Mouse (Mus musculus): ENCODE measurements around the gene 4921507P07Rik.
"Not testable (repeated sequence)": the region's sequence is repeated elsewhere in the genome, so short reads cannot be mapped to it uniquely, and the experiment has no call there.

Gene 4921507P07Rik

DNA sequence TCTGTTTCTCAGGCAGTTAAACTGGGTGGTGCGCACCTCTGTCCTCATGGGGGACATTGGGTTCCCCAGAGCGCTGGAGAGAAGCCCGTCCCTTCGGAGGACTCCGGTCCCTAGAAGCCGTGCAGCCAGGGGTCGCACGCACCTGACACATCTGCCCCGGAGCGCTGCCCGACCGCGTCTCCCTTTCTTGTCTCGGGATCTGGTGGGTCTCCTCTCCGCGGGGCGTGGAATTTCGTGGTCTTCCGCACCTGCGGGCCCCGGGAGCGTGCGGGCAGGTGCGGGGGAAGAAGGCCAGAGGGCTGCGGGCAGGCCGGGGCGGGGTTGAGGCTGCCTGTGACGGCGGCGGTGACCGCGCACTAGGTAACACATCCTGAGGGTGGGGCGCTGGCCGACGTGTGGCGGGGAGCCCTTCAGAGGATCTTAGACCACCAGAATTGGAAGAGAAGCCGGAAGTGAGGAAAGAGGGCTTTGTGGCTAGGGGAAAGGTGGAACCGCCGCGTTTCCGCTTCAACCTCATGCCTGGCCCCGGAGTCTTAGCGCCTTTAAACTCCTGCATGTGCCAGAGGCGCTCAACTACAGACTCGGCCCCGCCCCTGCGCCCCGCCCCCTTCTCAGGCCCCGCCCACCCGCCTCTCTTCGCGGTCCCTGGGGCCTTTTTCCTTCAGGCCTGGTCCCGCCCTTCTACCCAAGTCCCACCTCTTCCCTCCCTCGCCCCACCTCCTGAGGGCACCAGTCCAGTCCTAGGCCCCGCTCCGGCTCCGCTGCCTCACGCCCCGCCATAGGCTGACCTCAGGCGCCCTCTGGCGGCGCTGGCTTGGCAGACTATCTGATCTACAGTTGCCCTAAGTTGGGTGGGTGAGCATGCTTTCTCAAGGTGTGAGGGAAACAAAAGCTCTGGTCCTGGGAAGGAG is at the start of gene 4921507P07Rik:
Gene 4921507P07Rik (minus strand): TSS at position 332 of the 911 bp plus-strand sequence.
- DNase-seq (ENCODE audit: low read depth): peak; percentile 91

DNA sequence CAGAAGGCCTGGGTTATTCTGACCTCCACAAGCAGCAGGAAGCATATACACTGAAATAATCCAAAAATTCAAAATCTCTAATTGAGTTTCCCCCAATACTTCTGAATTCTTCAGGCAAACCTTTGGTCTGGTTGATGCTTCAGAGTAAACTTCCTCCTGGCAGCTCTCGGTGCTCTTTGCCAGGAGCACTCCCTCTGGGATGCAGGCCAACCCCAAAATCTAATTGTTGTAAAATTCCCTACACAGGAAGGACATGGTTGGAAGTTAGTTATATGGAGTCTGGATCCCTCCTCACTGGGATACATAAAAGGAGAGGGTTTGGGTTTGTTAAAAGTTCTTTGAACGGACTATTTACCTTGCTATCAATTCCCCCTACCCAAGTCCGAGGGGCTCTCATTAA is 48.3 kb upstream of the 4921507P07Rik start:
- DNase-seq (ENCODE audit: low read depth): no peak

DNA sequence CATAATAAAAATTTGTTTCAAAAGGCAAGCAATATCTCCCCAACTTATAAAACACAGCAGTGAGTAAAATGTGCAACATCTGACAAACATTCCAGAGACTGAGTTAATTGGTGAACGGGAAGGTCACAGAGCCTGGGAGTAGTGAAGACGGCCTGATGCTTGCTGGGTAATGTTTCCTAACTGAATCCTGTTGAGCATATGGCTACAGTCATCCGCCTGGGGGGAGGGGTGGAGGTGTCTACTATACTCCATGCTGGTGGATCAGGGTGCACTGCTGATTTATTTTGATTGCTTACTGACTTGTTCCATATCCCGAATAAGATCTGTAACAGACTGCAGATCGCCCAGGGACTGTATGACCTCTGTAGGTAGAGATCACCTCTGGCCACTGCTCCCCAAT is 45.5 kb upstream of the 4921507P07Rik start:
- DNase-seq (ENCODE audit: low read depth): no peak

DNA sequence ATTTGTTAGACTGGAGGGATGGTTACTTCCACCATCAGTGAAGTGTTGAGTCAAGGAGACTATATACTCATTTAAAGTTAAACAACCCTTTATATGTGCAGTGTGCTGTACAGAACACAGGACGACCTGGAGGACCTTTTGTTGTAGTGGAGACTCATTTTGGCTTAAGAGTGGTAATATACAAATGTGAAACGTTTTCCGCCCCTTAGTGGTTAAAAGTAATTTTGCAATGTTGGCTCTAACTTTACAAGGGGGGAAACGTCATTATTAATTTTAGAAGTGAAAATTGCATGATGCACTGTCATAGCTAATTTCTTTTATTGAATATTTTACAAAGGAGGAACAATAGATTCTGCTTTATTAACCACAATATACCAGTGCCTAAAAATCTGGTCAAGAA is 43.9 kb upstream of the 4921507P07Rik start:
- no peak for DNase-seq (ENCODE audit: low read depth)

DNA sequence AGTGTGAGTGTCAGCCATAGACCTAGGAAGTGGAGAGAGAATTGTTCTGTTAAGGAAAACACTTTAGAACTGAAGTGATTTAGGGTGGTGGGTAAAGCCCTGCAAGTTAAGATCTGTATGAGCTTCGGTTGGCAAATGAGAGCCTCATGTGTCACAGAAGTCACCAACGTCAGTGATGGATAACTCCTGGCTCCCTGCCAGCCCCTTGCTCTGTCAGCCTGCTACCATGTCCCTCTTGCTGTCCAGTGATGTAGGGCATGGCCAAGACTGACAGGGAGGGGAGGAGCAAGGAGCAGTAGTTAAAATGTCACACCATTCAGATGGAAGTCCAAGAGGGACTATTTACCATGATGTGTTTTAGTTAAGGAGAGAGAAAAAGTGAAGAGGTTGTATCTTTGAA is 43.2 kb upstream of the 4921507P07Rik start:
- DNase-seq (ENCODE audit: low read depth): no peak

DNA sequence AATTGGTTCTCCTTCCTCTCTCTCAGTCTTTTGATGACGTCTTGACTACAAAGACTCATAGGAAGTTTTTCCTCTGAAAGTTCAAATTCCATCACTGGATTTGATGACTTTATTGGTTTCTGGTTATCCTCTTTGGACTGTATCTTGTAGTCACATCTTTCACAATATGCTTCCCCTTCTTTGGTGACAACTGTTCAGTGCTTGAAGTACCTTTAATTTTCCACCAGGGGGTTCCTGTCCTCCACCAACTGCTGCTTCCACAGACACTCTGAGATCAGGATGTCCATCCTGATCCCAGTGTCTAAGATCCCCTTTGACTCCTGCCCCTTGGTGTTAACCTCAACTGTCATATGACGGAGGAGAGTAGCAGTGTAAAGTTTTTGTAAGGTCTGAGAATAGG is 29.7 kb upstream of the 4921507P07Rik start:
- DNase-seq (ENCODE audit: low read depth): not testable (repeated sequence)

DNA sequence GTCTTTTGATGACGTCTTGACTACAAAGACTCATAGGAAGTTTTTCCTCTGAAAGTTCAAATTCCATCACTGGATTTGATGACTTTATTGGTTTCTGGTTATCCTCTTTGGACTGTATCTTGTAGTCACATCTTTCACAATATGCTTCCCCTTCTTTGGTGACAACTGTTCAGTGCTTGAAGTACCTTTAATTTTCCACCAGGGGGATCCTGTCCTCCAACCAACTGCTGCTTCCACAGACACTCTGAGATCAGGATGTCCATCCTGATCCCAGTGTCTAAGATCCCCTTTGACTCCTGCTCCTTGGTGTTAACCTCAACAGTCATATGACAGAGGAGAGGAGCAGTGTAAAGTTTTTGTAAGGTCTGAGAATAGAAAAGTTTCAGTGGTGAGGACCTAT is 21.8 kb upstream of the 4921507P07Rik start:
- DNase-seq (ENCODE audit: low read depth): not testable (repeated sequence)

DNA sequence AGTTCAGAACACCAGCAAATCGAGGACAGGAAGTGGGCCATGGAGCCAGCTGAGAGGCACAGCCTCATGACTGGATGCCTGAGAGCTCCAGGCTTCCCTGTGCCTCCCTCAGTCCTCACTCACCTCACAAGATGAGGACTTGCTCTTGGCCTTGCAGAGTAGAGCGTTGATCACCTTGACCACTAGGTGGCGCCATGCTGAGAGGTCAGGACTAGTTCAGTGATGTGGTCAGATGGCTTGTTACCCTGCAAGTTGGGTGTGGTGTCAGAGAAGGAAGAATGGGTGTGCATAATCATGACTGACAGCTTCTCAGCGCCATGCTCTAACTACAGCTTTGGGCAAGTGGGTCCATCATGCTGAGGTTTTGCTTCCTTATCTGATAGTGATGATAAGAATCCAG is 5.2 kb upstream of the 4921507P07Rik start:
- DNase-seq (ENCODE audit: low read depth): no peak

DNA sequence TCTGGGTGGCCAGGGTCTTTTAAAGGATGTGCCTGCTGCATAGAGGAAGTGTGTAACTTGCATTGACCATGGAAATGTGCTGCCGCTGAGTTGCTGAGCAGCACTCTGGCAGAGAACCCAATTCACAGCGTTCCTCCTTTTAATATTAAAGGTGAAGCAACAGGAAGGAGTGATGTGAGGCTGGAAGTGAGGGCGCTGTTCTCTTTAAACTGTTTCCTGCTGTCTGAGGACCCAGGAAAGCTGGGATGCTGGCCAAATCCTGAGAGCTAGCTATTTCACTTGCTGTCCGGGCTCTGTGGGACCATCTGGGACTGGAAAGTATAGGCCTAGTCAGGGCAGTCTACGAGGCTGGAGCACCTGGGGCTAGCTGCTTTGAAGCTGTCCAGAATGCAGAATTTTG is 2.1 kb upstream of the 4921507P07Rik start:
- no peak for DNase-seq (ENCODE audit: low read depth)

DNA sequence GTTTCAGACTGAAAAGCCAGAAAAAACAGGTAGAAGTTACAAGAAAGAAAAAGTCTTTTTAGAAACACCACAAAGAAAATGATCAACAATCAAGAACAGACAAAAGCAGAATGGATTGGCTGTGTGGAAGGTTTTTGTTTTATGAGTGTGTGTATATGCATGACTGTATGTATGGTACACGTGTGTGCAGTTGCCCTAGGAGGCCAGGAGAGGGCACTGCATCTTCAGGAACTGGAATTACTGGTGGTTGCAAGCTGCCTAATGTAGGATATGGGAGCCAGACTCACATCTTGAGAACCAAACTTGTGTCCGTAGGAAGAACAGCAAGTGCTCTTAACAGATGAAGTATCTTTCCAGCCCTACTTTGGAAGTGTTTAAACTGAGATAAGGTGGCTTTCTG is 2.1 kb downstream of the 4921507P07Rik start:
- no peak for DNase-seq (ENCODE audit: low read depth)

DNA sequence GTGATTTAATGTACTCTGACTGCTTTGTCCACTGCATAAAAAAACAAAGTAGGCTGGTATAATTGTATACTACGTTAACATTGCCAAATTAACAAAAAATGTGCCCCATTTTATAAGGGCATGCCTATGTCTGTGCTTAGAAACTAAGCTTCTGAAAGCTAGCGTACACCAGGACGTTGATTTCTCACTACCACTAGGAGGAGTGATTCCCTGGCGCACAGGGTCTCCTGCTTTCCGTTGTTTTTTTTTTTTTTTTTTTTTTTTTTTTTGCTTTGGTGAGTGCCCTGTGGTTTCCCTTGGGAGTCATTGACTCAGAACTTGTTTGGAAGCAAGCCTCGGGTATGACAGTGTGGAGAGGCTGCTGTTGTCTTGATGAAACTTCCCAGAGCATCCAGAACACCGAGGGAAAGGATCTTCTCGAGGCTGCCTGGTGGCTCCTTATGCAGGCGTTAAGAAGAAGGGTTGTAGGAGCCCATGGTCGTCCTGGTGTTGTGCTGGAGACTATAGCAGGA is 3.0 kb downstream of the 4921507P07Rik start:
- no peak for DNase-seq (ENCODE audit: low read depth)

DNA sequence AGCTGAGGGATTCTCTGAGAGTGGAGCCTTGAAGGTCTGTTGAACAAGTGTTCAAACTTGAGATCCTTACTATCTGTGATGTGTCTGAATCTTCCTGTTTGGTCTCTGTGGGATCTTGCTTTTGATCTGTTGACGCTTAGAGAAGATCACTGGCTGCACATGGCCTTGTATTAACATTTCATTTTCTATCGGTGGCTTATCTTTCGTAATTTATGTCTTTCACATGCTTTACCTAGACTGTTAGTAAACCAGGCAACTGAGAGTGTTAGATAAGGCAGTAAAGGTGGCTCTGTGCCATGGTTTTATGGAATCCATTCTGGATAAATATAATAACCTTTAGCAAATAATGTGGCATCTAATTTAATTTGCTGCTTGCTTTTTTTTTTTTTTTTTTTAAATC is 6.2 kb downstream of the 4921507P07Rik start:
- no peak for DNase-seq (ENCODE audit: low read depth)

DNA sequence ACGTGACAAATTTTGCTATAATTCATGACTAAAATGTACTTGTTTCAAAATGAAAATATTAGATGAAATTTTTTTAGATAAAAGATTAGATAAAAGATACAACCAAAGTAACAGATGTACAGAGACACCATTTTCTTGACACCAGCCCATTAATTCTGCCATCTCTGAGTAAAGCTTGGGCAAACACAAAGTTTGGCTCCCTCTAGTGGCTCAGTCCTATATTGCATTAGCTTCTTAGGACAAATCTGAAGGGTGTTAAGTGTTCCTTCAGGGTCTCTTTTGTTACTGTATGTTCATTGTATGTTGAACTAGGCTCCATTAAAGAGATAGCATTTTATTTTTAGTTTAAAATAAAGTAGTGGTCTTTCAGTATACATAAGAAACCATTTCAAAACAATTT is 8.2 kb downstream of the 4921507P07Rik start:
- DNase-seq (ENCODE audit: low read depth): peak; percentile 36

DNA sequence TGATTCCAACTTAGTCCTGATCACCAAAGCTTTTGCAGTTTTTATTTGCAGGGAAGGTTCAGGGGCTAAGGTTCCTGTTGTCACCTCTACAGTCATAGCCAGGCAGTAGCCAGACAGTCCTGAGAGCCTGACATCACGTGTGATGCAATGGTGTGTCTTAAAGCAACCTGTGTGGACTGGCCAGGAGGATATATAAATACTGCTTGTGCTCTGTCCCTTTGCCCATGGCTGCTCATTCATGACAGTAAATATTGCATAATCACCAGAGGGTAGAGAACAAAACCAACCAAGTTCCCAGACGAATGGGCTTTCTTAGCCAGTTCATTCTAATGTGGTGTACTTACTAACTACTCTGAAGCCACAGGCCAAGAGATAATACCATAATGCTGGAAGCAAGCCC is 9.0 kb downstream of the 4921507P07Rik start:
- no peak for DNase-seq (ENCODE audit: low read depth)

DNA sequence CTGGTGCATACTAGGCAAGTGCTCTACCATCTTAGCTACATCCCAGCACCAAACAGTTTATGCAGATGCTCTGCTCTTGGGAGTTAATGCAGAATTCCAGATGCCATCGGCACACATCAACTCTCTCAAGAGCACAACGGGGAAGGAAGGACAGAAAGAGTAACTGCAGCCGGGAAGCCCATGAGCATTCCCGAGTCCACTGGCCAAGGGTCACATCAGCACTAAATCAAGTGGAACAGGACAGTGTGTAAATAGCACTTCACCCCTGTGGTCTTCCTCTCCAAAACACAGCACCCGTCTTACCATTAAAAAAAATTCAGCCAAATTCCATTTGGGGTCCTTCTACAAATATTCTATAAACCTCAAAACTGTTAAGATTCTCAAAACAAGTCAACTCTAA is 10.1 kb downstream of the 4921507P07Rik start:
- DNase-seq (ENCODE audit: low read depth): no peak

DNA sequence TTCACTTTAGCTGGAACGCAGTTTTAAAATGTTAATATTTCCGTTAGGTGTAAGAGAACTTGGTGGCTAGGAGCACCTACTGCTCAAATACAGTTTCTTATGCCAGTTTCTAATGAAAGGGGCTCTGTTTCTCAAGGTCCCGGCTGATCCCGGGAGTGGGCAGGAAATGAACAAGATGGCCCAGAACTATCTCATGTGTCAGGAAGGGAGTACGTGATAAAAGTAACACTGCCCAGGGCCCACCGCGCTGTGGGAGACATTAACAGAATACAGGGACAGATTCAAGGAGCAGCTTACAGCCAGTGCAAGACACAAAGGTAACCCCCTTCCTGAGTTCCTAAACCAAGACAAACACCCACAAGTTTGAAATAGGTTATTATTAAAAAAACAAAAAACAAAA is 10.7 kb downstream of the 4921507P07Rik start:
- no peak for DNase-seq (ENCODE audit: low read depth)

DNA sequence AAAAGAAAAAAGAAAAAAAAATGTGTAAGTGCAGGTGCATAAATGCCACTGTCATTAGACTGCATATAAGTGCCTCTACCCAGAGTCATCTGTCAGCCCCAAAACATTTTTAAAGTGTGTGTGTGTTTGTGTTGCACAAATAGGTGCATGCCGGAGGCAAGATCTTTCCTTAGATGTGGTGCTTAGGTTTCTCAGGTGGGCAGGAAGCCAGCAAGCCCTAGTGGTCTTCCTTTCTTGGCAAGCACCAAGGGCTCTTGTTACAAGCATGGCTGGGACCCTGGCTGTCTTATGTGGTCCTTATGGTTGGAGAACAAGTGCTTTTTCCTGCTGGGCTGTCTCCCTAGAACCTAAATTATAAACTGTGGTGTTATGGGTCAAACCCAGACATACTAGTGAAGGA is 24.8 kb downstream of the 4921507P07Rik start:
- no peak for DNase-seq (ENCODE audit: low read depth)

DNA sequence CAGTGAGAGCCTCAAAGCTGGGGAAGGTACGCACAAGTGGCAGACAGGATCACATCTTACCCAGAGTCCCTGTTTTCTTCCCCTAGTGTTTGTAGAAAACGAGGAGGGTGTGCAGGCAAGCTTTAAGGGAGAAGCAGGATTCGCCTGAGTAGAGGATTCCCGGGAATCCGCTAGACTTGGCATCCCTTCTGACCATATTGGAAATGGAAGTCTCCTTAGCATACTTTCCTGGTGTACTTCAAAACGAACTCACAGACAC is 29.5 kb downstream of the 4921507P07Rik start:
- no peak for DNase-seq (ENCODE audit: low read depth)

DNA sequence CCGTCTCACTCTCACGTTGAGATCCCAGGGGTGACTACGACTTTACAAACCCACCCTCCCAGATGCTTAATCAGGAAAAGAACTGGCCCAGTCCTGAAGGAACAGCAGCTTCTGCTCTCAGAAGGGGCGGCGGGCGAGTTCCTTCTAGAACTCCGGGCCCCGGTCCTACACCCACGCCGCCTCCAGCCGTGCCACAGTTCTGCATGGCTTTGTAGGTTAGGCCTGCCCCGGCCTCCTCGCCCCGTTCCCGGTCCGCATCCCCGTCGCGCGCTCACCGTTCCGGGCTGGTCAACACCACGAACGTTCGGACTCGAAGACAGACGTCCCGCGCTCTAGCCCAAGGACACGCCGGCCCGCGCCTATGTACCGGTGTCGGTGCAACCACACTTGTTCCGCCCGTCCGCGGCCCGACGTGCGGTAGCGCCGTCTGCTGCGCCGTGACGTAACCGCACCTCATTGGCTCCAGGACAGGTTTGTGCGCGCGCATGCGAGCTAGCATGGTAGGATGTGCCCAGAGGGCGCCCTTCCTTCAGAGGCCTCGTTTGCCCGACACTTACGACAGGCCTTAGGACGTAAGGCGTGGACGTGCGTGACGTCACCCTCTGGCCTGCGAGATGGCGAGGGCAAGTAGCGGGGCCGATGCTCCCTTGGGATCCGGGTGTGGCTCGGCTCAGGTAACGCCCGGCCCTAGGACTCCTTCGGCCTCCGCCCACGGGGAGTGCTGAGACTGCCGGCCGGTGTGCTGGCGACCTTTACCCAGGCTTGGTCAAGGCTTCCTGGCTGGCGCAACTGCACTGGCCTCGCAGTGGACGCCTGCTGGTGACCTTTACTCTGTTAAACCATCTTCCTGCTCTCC is 30.1 kb downstream of the 4921507P07Rik start, which contains the start of gene Cycs:
Gene Cycs (minus strand): TSS at position 398 of the 856 bp plus-strand sequence.
- peak; percentile 99 for DNase-seq (ENCODE audit: low read depth)

DNA sequence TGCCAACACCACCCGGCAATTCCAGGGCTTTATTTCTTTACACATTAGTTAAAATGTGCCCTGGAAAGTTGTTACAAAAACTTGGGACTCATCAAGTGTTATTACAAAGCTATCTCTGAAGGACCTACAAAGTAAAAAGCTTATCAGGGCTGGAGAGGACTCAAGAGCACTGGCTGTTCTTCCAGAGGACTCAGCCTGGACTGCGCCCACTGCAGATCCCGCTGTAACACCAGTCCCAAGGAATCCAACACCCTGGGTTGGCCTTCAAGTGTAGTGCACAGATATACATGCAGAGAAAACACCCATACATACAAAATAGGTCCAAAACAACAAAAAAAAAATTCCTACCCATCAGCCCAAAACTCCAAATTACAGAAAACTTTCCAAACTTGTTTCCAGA is 32.8 kb downstream of the 4921507P07Rik start:
- no peak for DNase-seq (ENCODE audit: low read depth)

DNA sequence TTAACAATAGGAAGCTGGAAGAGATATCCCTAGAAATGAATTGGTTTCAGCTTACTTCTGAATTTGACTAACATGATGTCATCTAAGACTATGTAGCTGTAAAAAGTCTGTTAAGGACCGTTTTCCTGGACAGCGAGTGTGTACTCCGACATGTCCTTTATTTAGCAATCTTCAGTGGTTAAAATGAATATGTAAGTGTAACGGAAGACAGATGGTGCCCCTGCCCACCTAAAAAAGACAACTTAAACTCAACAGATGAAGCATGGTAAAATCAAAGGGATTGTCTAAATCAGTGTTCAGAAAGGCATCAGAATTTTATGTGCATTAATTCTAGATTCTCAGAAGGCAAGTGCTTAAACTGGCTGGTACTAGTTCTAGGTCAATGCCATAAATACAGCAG is 34.0 kb downstream of the 4921507P07Rik start:
- DNase-seq (ENCODE audit: low read depth): no peak

DNA sequence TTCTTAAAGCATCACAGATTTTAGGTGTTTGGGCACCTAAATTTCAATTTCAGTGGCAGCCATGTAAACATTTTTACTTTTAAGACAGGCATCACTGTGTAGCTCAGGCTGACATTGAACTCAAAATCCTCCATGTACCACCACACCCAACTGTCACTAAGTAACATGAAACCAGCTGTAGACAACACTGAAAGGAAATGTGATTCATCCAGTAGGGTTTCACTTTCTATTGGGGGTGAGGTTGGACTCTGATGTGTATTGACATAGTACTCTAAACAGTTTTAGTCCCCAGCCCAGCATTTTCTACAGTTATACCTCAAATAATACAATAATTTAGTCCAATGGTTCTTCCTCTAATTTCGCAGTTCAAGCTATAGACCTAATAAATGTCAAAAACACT is 35.7 kb downstream of the 4921507P07Rik start:
- DNase-seq (ENCODE audit: low read depth): no peak

DNA sequence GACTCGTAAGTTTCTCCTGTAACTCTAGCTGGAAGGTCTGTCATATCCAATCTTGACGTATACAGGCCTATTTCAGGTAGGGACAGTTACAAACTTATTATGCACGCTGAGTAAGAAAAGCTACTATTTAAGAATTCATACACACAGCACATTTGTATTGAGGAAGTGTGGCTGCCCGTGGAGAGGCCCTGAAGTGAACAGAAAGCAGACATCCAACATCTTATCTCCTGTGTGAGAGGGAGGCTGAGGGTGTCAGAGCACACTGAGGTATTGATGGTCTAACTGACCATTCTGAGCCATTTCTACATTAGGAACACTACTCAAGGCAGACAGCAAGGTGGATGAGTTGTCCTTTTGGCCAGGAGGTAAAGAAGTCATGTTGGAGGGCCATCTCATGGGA is 37.6 kb downstream of the 4921507P07Rik start:
- DNase-seq (ENCODE audit: low read depth): no peak

Measured in fibroblast of lung, adult 2 months (primary cell).